Mouse (Mus musculus) forebrain, postnatal 0 days (tissue): Measurements from ENCODE around the gene Stard5. TPM values are rescaled to one million over a fixed set of nuclear protein-coding genes. Genes with fewer than 3 reads are reported as not detected.
A peak's percentile ranks its signal among the peaks of the same experiment; 100 is the strongest.

Experiments
- ATAC-seq: fragments of 200-750 bp; cut with Nextera tagmentation; 2 replicates; pipeline ENCODE4 v1.8.0; 2017; ENCODE audit warnings: mild to moderate bottlenecking, moderate library complexity
- DNase-seq: peaks from one replicate; pipeline ENCODE4 v3.0.0-alpha.2; 2015
- H3K27ac ChIP-seq: fragments of 300-500 bp; sonication (generic); 2 replicates; pipeline ENCODE4 v1.5.1; 2014; ENCODE audit warnings: low read depth, mild to moderate bottlenecking, antibody characterized with exemption, low read length, moderate library complexity, mixed read lengths
- H3K27me3 ChIP-seq: fragments of 300-500 bp; sonication (generic); 2 replicates; pipeline ENCODE4 v1.6.1; 2014; ENCODE audit warnings: mild to moderate bottlenecking, low read length, mixed read lengths; ENCODE audit not compliant: insufficient read depth
- H3K36me3 ChIP-seq: fragments of 300-500 bp; sonication (generic); 2 replicates; pipeline ENCODE4 v1.6.1; 2014; ENCODE audit warnings: mild to moderate bottlenecking, moderate library complexity; ENCODE audit not compliant: insufficient read depth
- H3K4me1 ChIP-seq: fragments of 300-500 bp; sonication (generic); 2 replicates; pipeline ENCODE4 v1.6.1; 2014; ENCODE audit warnings: antibody characterized with exemption; ENCODE audit not compliant: insufficient read depth
- H3K4me2 ChIP-seq: fragments of 300-500 bp; sonication (generic); 2 replicates; pipeline ENCODE4 v1.6.1; 2014; ENCODE audit warnings: low read depth, mild to moderate bottlenecking, moderate library complexity
- H3K4me3 ChIP-seq: fragments of 300-500 bp; sonication (generic); 2 replicates; pipeline ENCODE4 v1.5.1; 2014; ENCODE audit warnings: low read depth, low read length, mixed read lengths
- H3K9ac ChIP-seq: fragments of 300-500 bp; sonication (generic); 2 replicates; pipeline ENCODE4 v1.6.1; 2014; ENCODE audit warnings: mild to moderate bottlenecking
- H3K9me3 ChIP-seq: fragments of 300-500 bp; sonication (generic); 2 replicates; pipeline ENCODE4 v1.6.1; 2016; ENCODE audit warnings: low read length
- CTCF ChIP-seq: sonication (generic); IDR thresholded peaks from 2 replicates; pipeline ENCODE4 v1.5.1; 2016; ENCODE audit warnings: antibody characterized with exemption, control low read depth, low read depth
- WGBS: fragments of 180-500 bp; shearing (Covaris S2); extraction: QIAGEN DNeasy Blood & Tissue Kit; methylation state at CpG from one replicate; pipeline ENCODE4 v1.1.7; 2014; 5-methylcytosine and 5-hydroxymethylcytosine counted together
- polyA plus RNA-seq: library from polyadenylated mRNA; unstranded; fragments of >200 nt; fragmentation: Nextera tagmentation; extraction: Ambion mirVana; gene quantifications from 2 replicates; pipeline ENCODE4 v1.2.1, GENCODE M21; 2015
- total RNA-seq: library from RNA; depleted of rRNA; stranded (reverse); fragments of >200 nt; gene quantifications from 2 replicates; pipeline ENCODE4 v1.2.3, GENCODE M21; 2014; rRNA removed

The Stard5 gene
- total RNA-seq = 6.5 and 9.6 TPM in 2 replicates
- polyA plus RNA-seq = 4.8 and 5.5 TPM in 2 replicates

- Histone ChIP-seq H3K27me3 (no peaks in the 10 kb centered on the region), H3K4me3 (peak within 1 kb of the TSS; percentile 48), H3K36me3 (no peaks in the 10 kb centered on the region), H3K9ac (peak within 1 kb of the TSS; percentile 62), H3K4me1 (peaks cover 9% of the 10 kb centered on the region; the same call in 1 of the 2 replicates), H3K9me3 (no peaks in the 10 kb centered on the region), H3K27ac (peak within 1 kb of the TSS; percentile 66), H3K4me2 (peak within 1 kb of the TSS; percentile 80)
- 0 out of 2 replicates have a peak, but pooled peaks have one; percentile 18 for TF ChIP-seq CTCF
- peak; percentile 99 for ATAC-seq
- peak; percentile 93 for DNase-seq
- WGBS = under 1% methylated on average over 35 of the region's 35 CpGs
These were observed at the start of gene Stard5 for GRCm38 (mm10) chr7:83631828-83632681. Gene Stard5 (plus strand): TSS chr7:83631959.

- H3K27ac ChIP-seq = peak within 1 kb of the TSS; percentile 15; the same call in 1 of the 2 replicates
- WGBS = 45% methylated on average over 11 of the region's 11 CpGs
- no peaks in the 10 kb centered on the region for H3K36me3 ChIP-seq
- no peak within 1 kb of the TSS for H3K4me2 ChIP-seq
- H3K4me3 ChIP-seq = no peak within 1 kb of the TSS
- no peaks in the 10 kb centered on the region for H3K4me1 ChIP-seq
- no peak for TF ChIP-seq CTCF
- peak; percentile 66 for DNase-seq
- H3K27me3 ChIP-seq = no peaks in the 10 kb centered on the region
- no peak within 1 kb of the TSS for H3K9ac ChIP-seq
- no peaks in the 10 kb centered on the region for H3K9me3 ChIP-seq
- ATAC-seq = peak; percentile 52; the same call in 1 of the 2 replicates
These were observed 46.9 kb upstream of the Stard5 start, which contains the start of gene Tmc3 for GRCm38 (mm10) chr7:83584639-83585471. Gene Tmc3 (plus strand): TSS chr7:83584927.

- no peak overlapping the region for H3K9ac ChIP-seq
- WGBS = 58% methylated on average over 3 of the region's 3 CpGs
- H3K27me3 ChIP-seq = no peaks in the 10 kb centered on the region
- no peak for DNase-seq
- no peak overlapping the region for H3K4me2 ChIP-seq
- no peaks in the 10 kb centered on the region for H3K4me1 ChIP-seq
- no peak for TF ChIP-seq CTCF
- no peaks in the 10 kb centered on the region for H3K36me3 ChIP-seq
- no peak overlapping the region for H3K4me3 ChIP-seq
- no peak overlapping the region for H3K27ac ChIP-seq
- H3K9me3 ChIP-seq = no peaks in the 10 kb centered on the region
- ATAC-seq = no peak
These were observed 37.7 kb upstream of the Stard5 start for GRCm38 (mm10) chr7:83594056-83594455.

- H3K27ac ChIP-seq = no peak overlapping the region
- H3K9ac ChIP-seq = no peak overlapping the region
- DNase-seq (no peak), ATAC-seq (no peak)
- no peak overlapping the region for H3K4me3 ChIP-seq
- no peak overlapping the region for H3K4me2 ChIP-seq
- H3K27me3 ChIP-seq = no peaks in the 10 kb centered on the region
- no peaks in the 10 kb centered on the region for H3K36me3 ChIP-seq
- 84% methylated on average over 3 of the region's 3 CpGs for WGBS
- H3K4me1 ChIP-seq = no peaks in the 10 kb centered on the region
- no peaks in the 10 kb centered on the region for H3K9me3 ChIP-seq
- TF ChIP-seq CTCF = no peak
These were observed 34.7 kb upstream of the Stard5 start for GRCm38 (mm10) chr7:83597063-83597462.

- ATAC-seq (no peak), DNase-seq (no peak)
- H3K4me2 ChIP-seq = no peak overlapping the region
- H3K9ac ChIP-seq = no peak overlapping the region
- H3K27me3 ChIP-seq = no peaks in the 10 kb centered on the region
- no peak for TF ChIP-seq CTCF
- 92% methylated on average over 13 of the region's 13 CpGs for WGBS
- no peaks in the 10 kb centered on the region for H3K9me3 ChIP-seq
- H3K36me3 ChIP-seq = no peaks in the 10 kb centered on the region
- H3K4me3 ChIP-seq = no peak overlapping the region
- H3K4me1 ChIP-seq = no peaks in the 10 kb centered on the region
- H3K27ac ChIP-seq = no peak overlapping the region
These were observed 32.5 kb upstream of the Stard5 start for GRCm38 (mm10) chr7:83598997-83599912.

GRCm38 (mm10) chr7:83599913-83600286 is 31.9 kb upstream of the Stard5 start:
- TF ChIP-seq CTCF = peak; percentile 57

More at GRCm38 (mm10) chr7:83599913-83600286, 31.9 kb upstream of the Stard5 start:
- Histone ChIP-seq H3K9ac (no peak overlapping the region), H3K4me2 (no peak overlapping the region), H3K27me3 (no peaks in the 10 kb centered on the region), H3K36me3 (no peaks in the 10 kb centered on the region), H3K4me3 (no peak overlapping the region), H3K9me3 (no peaks in the 10 kb centered on the region), H3K4me1 (no peaks in the 10 kb centered on the region), H3K27ac (no peak overlapping the region)
- ATAC-seq (no peak), DNase-seq (peak; percentile 8)
- WGBS = 61% methylated on average over 8 of the region's 8 CpGs
